9 mouse cellular contexts compared by ENCODE assay signal in the genomic region with DNA sequence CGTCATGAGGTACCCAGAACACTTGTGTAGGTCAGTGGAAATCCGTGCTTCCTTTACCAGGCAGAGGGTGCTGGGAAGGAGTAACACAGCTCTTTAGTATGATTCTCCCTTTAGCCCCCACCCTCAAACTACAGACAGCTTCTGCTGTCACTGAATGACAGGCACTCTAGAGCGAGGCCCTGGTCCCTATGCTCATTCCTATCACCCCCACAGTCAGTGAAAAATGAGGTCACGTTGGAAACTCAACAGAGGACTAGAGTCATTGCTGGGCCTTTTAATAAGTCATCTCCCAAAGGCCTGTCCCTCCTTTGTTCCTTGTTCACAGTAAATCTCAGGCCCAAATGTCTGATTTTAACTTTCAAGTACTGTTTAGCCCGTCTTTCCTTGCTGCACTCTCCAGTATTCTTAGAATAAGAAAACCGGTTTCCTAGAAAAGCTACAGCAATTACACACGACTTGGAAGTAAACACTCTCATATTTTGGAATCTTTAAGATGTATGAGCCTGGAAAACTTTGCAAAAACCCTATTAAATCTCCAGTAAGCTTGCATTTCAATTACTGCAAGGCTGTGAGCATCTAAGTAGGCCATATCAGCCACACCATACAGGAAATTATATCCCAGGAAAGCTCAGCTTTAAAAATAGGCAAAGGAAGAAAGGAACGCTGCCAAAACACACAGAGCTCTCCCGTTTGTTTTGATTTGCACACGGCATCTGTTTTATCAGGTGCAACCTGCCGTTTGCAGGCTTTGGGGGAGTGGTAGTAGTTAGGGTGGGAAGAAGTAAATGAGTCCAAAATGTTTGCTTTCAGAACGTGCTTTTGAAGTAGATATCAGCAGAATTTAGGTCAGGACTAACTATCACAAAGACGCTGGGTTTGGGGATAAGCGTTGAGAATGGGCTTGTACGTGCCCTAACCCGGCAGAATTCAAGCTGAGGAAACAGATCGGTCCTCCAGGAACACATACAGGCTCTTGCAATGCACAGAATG. TPM values are rescaled to one million over a fixed set of nuclear protein-coding genes. Genes with fewer than 3 reads are reported as not detected.
DNase-seq lines count a peak whose midpoint lies in the region; ATAC-seq and TF ChIP-seq lines count a peak whose summit lies in the region.
"Had no signal": no experiment of that assay in that cellular context is flagged by ENCODE, and none has a peak within 500 bp of the region (broad histone marks: within the 10 kb centered on the region; RNA-seq: fewer than 3 reads in every experiment).

No protein-coding gene starts in this region.

- DNase-seq in layer of hippocampus, adult 18-20 months (ENCODE audit: low spot score in 2 of 2) = peak; percentile 28 to 52
- no peak for DNase-seq in layer of hippocampus, postnatal 10 days (ENCODE audit: low spot score in 2 of 2)
- peak; percentile 69 to 76 for DNase-seq in cerebellum, postnatal 36 days
- DNase-seq in heart, postnatal 0 days (ENCODE audit: low spot score) = peak; percentile 91
- DNase-seq in liver, postnatal 0 days = no peak
- no peak for DNase-seq in urinary bladder, postnatal 4 days (ENCODE audit: low spot score in 2 of 2)
- no peak for DNase-seq in testis, postnatal 14 days (ENCODE audit: low spot score)
- no peak for DNase-seq in urinary bladder, postnatal 36 days (ENCODE audit: low spot score in 2 of 2)

- peak overlapping the region; percentile 91 for H3K27ac ChIP-seq in heart, postnatal 0 days (ENCODE audit: low read depth)
- peak overlapping the region; percentile 61 for H3K27ac ChIP-seq in liver, postnatal 0 days (ENCODE audit: low read depth)

- peak; percentile 22; the same call in 1 of the 2 replicates for ATAC-seq in heart, postnatal 0 days (ENCODE audit: insufficient read depth, low read depth)
- ATAC-seq in liver, postnatal 0 days = peak; percentile 72

- TF ChIP-seq CTCF in heart, postnatal 0 days (IDR thresholded peaks at IDR 0.05; ENCODE audit: low read depth) = no peak
- TF ChIP-seq CTCF in liver, postnatal 0 days (IDR thresholded peaks at IDR 0.05; ENCODE audit: low read depth) = no peak

- H3K4me1 ChIP-seq in heart, postnatal 0 days (ENCODE audit: control insufficient read depth, insufficient read depth) = peaks cover 70% of the 10 kb centered on the region
- peaks cover 41% of the 10 kb centered on the region for H3K4me1 ChIP-seq in liver, postnatal 0 days (ENCODE audit: insufficient read depth)

- no peaks in the 10 kb centered on the region for H3K27me3 ChIP-seq in heart, postnatal 0 days (ENCODE audit: control insufficient read depth, insufficient read depth, low read length)
- H3K27me3 ChIP-seq in liver, postnatal 0 days (ENCODE audit: insufficient read depth, low read length) = no peaks in the 10 kb centered on the region

- H3K36me3 ChIP-seq in heart, postnatal 0 days (replicated peaks; ENCODE audit: control insufficient read depth, insufficient read depth, low read length) = no peaks in the 10 kb centered on the region
- H3K36me3 ChIP-seq in liver, postnatal 0 days (replicated peaks; ENCODE audit: insufficient read depth, low read length) = peaks cover 1% of the 10 kb centered on the region; the same call in 1 of the 2 replicates

- WGBS in heart, postnatal 0 days = 16% methylated on average over 17 of the region's 17 CpGs
- WGBS in liver, postnatal 0 days (ENCODE audit: insufficient replicate concordance) = 37% methylated on average over 17 of the region's 17 CpGs

- H3K9me3 ChIP-seq in heart, postnatal 0 days (replicated peaks; ENCODE audit: control insufficient read depth, low read length) = no peaks in the 10 kb centered on the region
- no peaks in the 10 kb centered on the region for H3K9me3 ChIP-seq in liver, postnatal 0 days (ENCODE audit: low read length)
- H3K9me3 ChIP-seq: G1E had no signal

- H3K9ac ChIP-seq in heart, postnatal 0 days (replicated peaks; ENCODE audit: low read depth, low read length) = peak overlapping the region; percentile 36; the same call in 1 of the 2 replicates
- H3K9ac ChIP-seq in liver, postnatal 0 days (replicated peaks) = peak overlapping the region; percentile 41; the same call in 1 of the 2 replicates

- H3K4me3 ChIP-seq in heart, postnatal 0 days (ENCODE audit: low read depth, low read length) = peak overlapping the region; percentile 30; the same call in 1 of the 2 replicates
- H3K4me3 ChIP-seq in liver, postnatal 0 days (ENCODE audit: low read depth, low read length) = peak overlapping the region; percentile 17; the same call in 1 of the 2 replicates

- peak; percentile 81 for TF ChIP-seq EP300 in heart, postnatal 0 days (IDR thresholded peaks at IDR 0.05; ENCODE audit: low read depth)
- TF ChIP-seq EP300 in liver, postnatal 0 days (IDR thresholded peaks at IDR 0.05; ENCODE audit: low read depth) = peak; percentile 45; the same call in 1 of the 2 replicates

- H3K4me2 ChIP-seq in heart, postnatal 0 days (ENCODE audit: low read depth, low read length) = peak overlapping the region; percentile 49
- H3K4me2 ChIP-seq in liver, postnatal 0 days (ENCODE audit: low read depth, low read length) = peak overlapping the region; percentile 33

RNA-seq across cellular contexts. Expression of a gene that starts 39.8 kb away (rescaled TPM):
- 100 to 1,000 TPM in 1 of 2 experiments, 10 to 100 TPM in 1; 86.0 to 101 TPM for total RNA-seq in layer of hippocampus, adult 18-20 months (2021)
- total RNA-seq in layer of hippocampus, postnatal 10 days (2021) = 100 to 1,000 TPM in 1 of 2 experiments, 10 to 100 TPM in 1; 99.4 to 116 TPM
- 42.4 and 55.3 TPM in 2 replicates for total RNA-seq in heart, postnatal 0 days (2014; rRNA removed; ENCODE audit: low replicate concordance)
- 28.1 and 29.0 TPM in 2 replicates for polyA plus RNA-seq in heart, postnatal 0 days (2015; fragmentation: Nextera tagmentation; extraction: Ambion mirVana)
- 15.0 and 15.7 TPM in 2 replicates for polyA plus RNA-seq in liver, postnatal 0 days (2015; fragmentation: Nextera tagmentation; extraction: Ambion mirVana)

RNA-seq across cellular contexts. Expression of a gene that starts 40.6 kb away (rescaled TPM):
- total RNA-seq in layer of hippocampus, adult 18-20 months (2021) = 10 to 100 TPM; 18.0 to 20.6 TPM
- total RNA-seq in layer of hippocampus, postnatal 10 days (2021) = 10 to 100 TPM; 31.6 to 33.9 TPM
- total RNA-seq in heart, postnatal 0 days (2014; rRNA removed; ENCODE audit: low replicate concordance) = 24.0 and 26.6 TPM in 2 replicates
- polyA plus RNA-seq in heart, postnatal 0 days (2015; fragmentation: Nextera tagmentation; extraction: Ambion mirVana) = 25.6 and 26.8 TPM in 2 replicates
- 18.5 and 19.6 TPM in 2 replicates for polyA plus RNA-seq in liver, postnatal 0 days (2015; fragmentation: Nextera tagmentation; extraction: Ambion mirVana)

Comparison
In these comparisons a context has a peak if more than half of its experiments do, and no peak if none do; other contexts are left out.
1. DNase-seq: peak in layer of hippocampus, adult 18-20 months (2 of 2), cerebellum, postnatal 36 days (2 of 2) and heart, postnatal 0 days (single experiment); none in layer of hippocampus, postnatal 10 days (0 of 2), liver, postnatal 0 days (single experiment), urinary bladder, postnatal 4 days (0 of 2), testis, postnatal 14 days (single experiment) and urinary bladder, postnatal 36 days (0 of 2).